Mouse (Mus musculus): ENCODE results near the gene Mis18a. TPM values are rescaled to one million over a fixed set of nuclear protein-coding genes. Genes with fewer than 3 reads are reported as not detected.

The Mis18a gene
- polyA plus RNA-seq, 1 experiment from 2014 or later: 113 TPM

- peaks cover 4% of the 10 kb centered on the region for H3K9me3 ChIP-seq
- no peaks in the 10 kb centered on the region for H3K27me3 ChIP-seq (ENCODE audit: poor library complexity, severe bottlenecking)
- H3K4me1 ChIP-seq: no peaks in the 10 kb centered on the region
- no peak for DNase-seq (ENCODE audit: extremely low spot score, low spot score)
- H3K27ac ChIP-seq: no peak overlapping the region
- 91% methylated on average over 21 of the region's 21 CpGs for WGBS
- no peaks in the 10 kb centered on the region for H3K36me3 ChIP-seq (replicated peaks)
- no peak overlapping the region for H3K4me3 ChIP-seq
Observed at GRCm38 (mm10) chr16:90673507-90674354, 53.5 kb downstream of the Mis18a start.

Other genes starting within 250 kb of the Mis18a start
- gene Mrap, start 10.8 kb upstream of the Mis18a start, polyA plus RNA-seq (2016; fragmentation: Nextera tagmentation; extraction: Ambion mirVana): 2.4 and 2.6 TPM in 2 replicates
- gene Urb1, start 83.0 kb upstream of the Mis18a start, polyA plus RNA-seq (2016; fragmentation: Nextera tagmentation; extraction: Ambion mirVana): 13.4 and 13.8 TPM in 2 replicates
- 0.33 and 0.48 TPM in 2 replicates for gene Eva1c, start 99.3 kb upstream of the Mis18a start, polyA plus RNA-seq (2016; fragmentation: Nextera tagmentation; extraction: Ambion mirVana)
- gene Cfap298, start 207.7 kb upstream of the Mis18a start, polyA plus RNA-seq (2016; fragmentation: Nextera tagmentation; extraction: Ambion mirVana): 61.5 and 67.5 TPM in 2 replicates